Mouse (Mus musculus) testis, adult 2 months (tissue): Measurements from ENCODE around the gene Ybx2.

Experiments used
- CTCF ChIP-seq: fragments of 200-500 bp; IDR thresholded peaks from 2 replicates; pipeline ENCODE4 v1.5.1; 2012; ENCODE audit warnings: low read depth, mild to moderate bottlenecking, inconsistent platforms, low read length, moderate library complexity; ENCODE audit not compliant: control insufficient read depth, insufficient read depth, insufficient replicate concordance
- POLR2A ChIP-seq: fragments of 200-500 bp; IDR thresholded peaks from 2 replicates; pipeline ENCODE4 v1.6.1; 2012; ENCODE audit warnings: low read depth, mild to moderate bottlenecking, inconsistent platforms, low read length, moderate library complexity; ENCODE audit not compliant: control insufficient read depth

DNA sequence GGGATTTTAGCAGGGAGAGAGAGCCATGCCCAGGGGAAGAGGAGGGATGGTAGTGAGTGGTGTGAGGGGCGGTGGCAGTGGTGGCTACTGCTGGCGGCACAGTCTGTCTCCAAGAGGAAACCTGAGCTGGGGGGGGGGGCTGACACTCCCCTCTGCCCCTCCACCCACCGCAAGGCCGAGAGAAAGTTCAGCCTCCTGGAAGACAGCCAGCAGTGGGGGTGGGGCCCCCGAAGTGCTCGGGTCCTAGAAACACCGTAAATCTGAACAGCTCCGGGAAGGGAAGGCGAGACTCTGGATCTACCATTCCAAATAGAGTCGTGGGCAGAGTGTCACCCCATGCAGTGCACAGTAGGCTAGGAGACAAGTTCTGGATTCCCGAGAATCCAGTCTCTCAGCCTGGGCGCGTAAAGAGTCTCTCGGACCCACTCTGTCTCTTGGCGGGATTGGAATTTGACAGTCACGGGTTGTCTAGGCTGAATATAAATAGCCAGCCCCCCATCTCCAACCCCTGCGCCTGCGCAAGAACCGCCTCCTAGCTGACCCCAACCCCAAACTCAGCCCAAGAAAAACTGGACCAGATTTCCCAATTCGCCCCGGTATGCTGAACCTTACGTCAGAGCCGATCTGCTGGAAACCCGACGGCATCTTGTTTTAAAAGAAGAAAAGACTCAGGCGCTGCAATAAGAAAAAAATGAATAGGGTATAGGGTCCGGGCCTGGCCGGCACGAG, 11.9 kb downstream of the Ybx2 start:
- TF ChIP-seq POLR2A = no peak
- no peak for TF ChIP-seq CTCF
